Mouse (Mus musculus) thymus, adult 2 months (tissue): ENCODE measurements around the gene Hdac5. TPM values are rescaled to one million over a fixed set of nuclear protein-coding genes. Genes with fewer than 3 reads are reported as not detected.

Experiments
- DNase-seq: peaks from one replicate; pipeline ENCODE4 v3.0.0; 2021
- H3K27ac ChIP-seq: fragments of 200-500 bp; 2 replicates; pipeline ENCODE4 v1.5.1; 2012; ENCODE audit warnings: low read length, control low read depth; ENCODE audit not compliant: control insufficient read depth, insufficient read depth
- H3K27me3 ChIP-seq: fragments of 200-500 bp; 2 replicates; pipeline ENCODE4 v1.6.1; 2012; ENCODE audit warnings: mild to moderate bottlenecking, low read length, moderate library complexity, mixed read lengths; ENCODE audit not compliant: control insufficient read depth, insufficient read depth
- H3K36me3 ChIP-seq: fragments of 200-500 bp; 2 replicates; pipeline ENCODE4 v1.6.1; 2012; ENCODE audit warnings: mild to moderate bottlenecking, low read length, moderate library complexity; ENCODE audit not compliant: control insufficient read depth, insufficient read depth
- H3K4me1 ChIP-seq: fragments of 200-500 bp; replicated peaks from 2 replicates; pipeline ENCODE4 v1.6.1; 2012; ENCODE audit warnings: low read length; ENCODE audit not compliant: control insufficient read depth, insufficient read depth
- H3K4me3 ChIP-seq: fragments of 200-500 bp; 2 replicates; pipeline ENCODE4 v1.5.1; 2012; ENCODE audit warnings: mild to moderate bottlenecking, low read length, control low read depth, moderate library complexity; ENCODE audit not compliant: control insufficient read depth, insufficient read depth
- CTCF ChIP-seq: fragments of 200-500 bp; IDR thresholded peaks from 2 replicates; pipeline ENCODE4 v1.5.1; 2012; ENCODE audit warnings: mild to moderate bottlenecking, control low read depth, low read length, moderate library complexity, borderline replicate concordance; ENCODE audit not compliant: control insufficient read depth, poor library complexity, insufficient read depth; ENCODE audit errors: extremely low read depth
- POLR2A ChIP-seq: fragments of 200-500 bp; IDR thresholded peaks from 2 replicates; pipeline ENCODE4 v1.6.1; 2012; ENCODE audit warnings: mild to moderate bottlenecking, low read length, control low read depth, moderate library complexity; ENCODE audit not compliant: control insufficient read depth, poor library complexity, insufficient read depth; ENCODE audit errors: extremely low read depth
- WGBS: fragments of 180-500 bp; shearing (Covaris S2); methylation state at CpG from one replicate; pipeline ENCODE4 v1.1.7; 2018; 5-methylcytosine and 5-hydroxymethylcytosine counted together
- polyA plus RNA-seq: library from polyadenylated mRNA; depleted of rRNA; stranded (reverse); fragments of >200 nt; gene quantifications from 2 replicates; pipeline ENCODE4 v1.2.3, GENCODE M21; 2012

Hdac5 gene
- polyA plus RNA-seq, 1 experiment, result 76.8 TPM

DNA sequence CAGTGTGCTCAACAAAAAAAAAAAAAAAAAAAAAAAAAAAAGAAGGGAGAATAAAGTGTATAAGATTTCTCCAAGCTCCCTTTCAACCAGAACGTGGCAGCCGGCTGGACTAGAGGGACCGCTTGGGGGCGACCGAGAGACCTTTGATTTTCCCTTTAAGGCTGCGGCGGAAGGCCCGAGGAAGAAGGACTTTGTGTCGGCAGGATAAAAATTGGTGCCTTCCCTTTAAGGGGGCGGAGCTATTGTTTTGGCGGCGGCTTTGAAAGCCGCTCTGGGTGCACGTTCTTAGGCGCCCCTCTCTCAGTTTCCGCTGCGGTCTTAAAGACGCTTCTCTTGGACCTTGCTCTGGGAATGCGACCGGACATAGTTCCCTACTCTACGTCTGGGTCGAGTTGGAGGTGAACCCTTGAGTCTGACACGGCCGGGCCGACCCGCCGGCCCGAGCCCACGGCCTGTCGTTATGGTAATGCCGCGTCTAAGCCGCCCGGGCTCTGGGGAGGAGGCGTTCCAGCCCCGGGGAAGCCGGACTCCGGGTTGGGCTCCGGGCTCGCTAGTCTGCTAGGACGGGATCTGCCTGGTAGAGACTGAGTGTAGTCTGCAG, 18.8 kb upstream of the Hdac5 start, which contains the start of gene BC030867:
Gene BC030867 (plus strand): TSS at position 253 of the 601 bp plus-strand sequence.
- Histone ChIP-seq H3K27me3 (peaks cover 4% of the 10 kb centered on the region; the same call in 1 of the 2 replicates), H3K27ac (no peak within 1 kb of the TSS), H3K4me3 (peak within 1 kb of the TSS; percentile 64), H3K4me1 (peaks cover 16% of the 10 kb centered on the region), H3K36me3 (no peaks in the 10 kb centered on the region)
- under 1% methylated on average over 41 of the region's 41 CpGs for WGBS
- peak; percentile 94 for DNase-seq
- peak; percentile 32; the same call in 1 of the 2 replicates for TF ChIP-seq POLR2A
- peak; percentile 83 for TF ChIP-seq CTCF

DNA sequence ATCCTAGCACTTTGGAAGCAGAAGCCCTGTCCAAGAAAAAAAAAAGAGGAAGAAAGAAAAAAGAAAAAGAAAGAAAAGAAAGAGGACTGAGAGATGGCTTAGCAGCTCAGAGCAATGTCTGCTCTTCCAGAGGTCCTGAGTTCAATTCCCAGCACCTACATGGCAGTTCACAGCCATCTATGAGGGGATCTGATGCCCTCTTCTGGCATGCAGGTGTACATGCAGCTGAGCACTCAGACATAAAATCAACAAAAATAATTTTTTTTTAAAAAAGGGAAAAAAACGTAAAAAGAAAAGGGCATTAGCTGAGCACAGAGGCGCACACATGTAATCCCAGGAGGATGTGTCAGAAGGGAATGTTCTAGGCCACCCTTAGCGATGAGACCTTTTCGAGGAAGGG, 16.9 kb upstream of the Hdac5 start:
- no peak for TF ChIP-seq CTCF
- no peak for TF ChIP-seq POLR2A
- Histone ChIP-seq H3K27me3 (peaks cover 4% of the 10 kb centered on the region; the same call in 1 of the 2 replicates), H3K36me3 (no peaks in the 10 kb centered on the region), H3K27ac (no peak overlapping the region), H3K4me1 (peaks cover 16% of the 10 kb centered on the region), H3K4me3 (no peak overlapping the region)
- no peak for DNase-seq
- 93% methylated on average over 4 of the region's 4 CpGs for WGBS

DNA sequence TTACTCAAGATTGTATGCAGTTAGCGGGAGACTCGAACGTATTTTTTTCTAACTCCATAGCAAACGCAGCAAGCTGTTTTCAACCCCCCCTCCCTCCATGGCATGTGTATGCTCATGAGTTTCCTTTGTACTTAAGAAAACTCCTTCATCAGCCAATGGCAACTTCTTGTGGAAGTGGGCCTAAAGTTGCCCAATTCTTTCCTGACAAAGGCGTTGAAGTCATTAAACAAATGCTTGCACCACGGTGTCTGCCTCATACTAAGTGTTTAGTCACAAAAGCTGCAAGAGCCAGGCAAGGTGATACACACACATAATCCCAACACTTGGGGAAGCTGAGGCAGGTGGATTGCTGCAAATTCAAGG, 16.3 kb upstream of the Hdac5 start:
- H3K36me3 ChIP-seq, result no peaks in the 10 kb centered on the region
- H3K27ac ChIP-seq, result no peak overlapping the region
- 90% methylated on average over 6 of the region's 6 CpGs for WGBS
- H3K27me3 ChIP-seq, result peaks cover 4% of the 10 kb centered on the region; the same call in 1 of the 2 replicates
- TF ChIP-seq CTCF (no peak), POLR2A (no peak)
- no peak overlapping the region for H3K4me3 ChIP-seq
- peaks cover 16% of the 10 kb centered on the region for H3K4me1 ChIP-seq
- no peak for DNase-seq

DNA sequence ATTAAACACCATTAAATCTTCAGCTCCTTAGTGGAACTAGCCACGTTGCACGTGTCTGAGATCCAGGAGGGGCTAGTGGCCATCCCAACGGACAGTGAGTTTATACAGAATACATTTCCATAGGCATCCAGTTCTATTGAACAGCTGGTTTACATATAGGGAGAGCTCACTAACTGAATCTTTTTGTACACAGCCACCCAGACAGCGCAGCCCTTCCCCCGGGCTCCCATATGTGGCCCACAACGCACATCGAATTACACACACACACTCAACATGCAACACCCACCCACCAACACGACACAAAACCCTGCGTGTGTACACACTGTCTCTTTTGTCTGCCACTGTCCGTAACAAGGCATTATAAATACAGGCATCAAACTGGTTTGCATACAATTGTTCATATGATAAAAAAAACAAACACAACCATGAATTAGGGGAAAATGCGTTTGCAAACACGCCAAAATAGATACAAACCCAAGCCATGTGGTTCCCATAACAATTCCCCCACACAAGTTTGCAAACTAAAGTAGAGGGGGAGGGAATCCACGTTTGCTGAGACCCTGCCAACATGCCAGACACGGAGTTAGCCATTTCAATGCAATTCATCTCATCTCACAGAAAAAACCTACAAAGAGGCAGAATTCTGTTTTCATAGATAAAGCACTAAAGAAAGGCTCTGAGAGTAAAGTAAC, 15.8 kb upstream of the Hdac5 start:
- Histone ChIP-seq H3K27me3 (peaks cover 4% of the 10 kb centered on the region; the same call in 1 of the 2 replicates), H3K36me3 (no peaks in the 10 kb centered on the region), H3K4me1 (peaks cover 16% of the 10 kb centered on the region), H3K4me3 (no peak overlapping the region), H3K27ac (no peak overlapping the region)
- 74% methylated on average over 14 of the region's 14 CpGs for WGBS
- no peak for TF ChIP-seq CTCF
- no peak for TF ChIP-seq POLR2A
- no peak for DNase-seq

GRCm38 (mm10) chr11:102244926-102245449, 15.0 kb upstream of the Hdac5 start:
- TF ChIP-seq CTCF (no peak), POLR2A (no peak)
- H3K4me1 ChIP-seq, result peaks cover 16% of the 10 kb centered on the region
- no peaks in the 10 kb centered on the region for H3K36me3 ChIP-seq
- WGBS, result 3% methylated on average over 32 of the region's 32 CpGs
- no peak for DNase-seq
- H3K4me3 ChIP-seq, result no peak overlapping the region
- H3K27me3 ChIP-seq, result peaks cover 4% of the 10 kb centered on the region; the same call in 1 of the 2 replicates
- H3K27ac ChIP-seq, result no peak overlapping the region

GRCm38 (mm10) chr11:102241874-102242273, 11.9 kb upstream of the Hdac5 start:
- Histone ChIP-seq H3K4me3 (no peak overlapping the region), H3K4me1 (peaks cover 5% of the 10 kb centered on the region; the same call in 1 of the 2 replicates), H3K27me3 (peaks cover 4% of the 10 kb centered on the region; the same call in 1 of the 2 replicates), H3K36me3 (no peaks in the 10 kb centered on the region), H3K27ac (no peak overlapping the region)
- TF ChIP-seq CTCF, result no peak
- no peak for TF ChIP-seq POLR2A
- DNase-seq, result no peak
- WGBS, result 65% methylated on average over 5 of the region's 5 CpGs
